Mouse (Mus musculus) lung, postnatal 14 days (tissue): ENCODE results near the gene 3110082J24Rik.

Experiments
- DNase-seq: peaks from one replicate; pipeline ENCODE4 v3.0.0; 2021

The 3110082J24Rik gene

GRCm38 (mm10) chr5:30115718-30116117, 9.8 kb upstream of the 3110082J24Rik start:
- DNase-seq, result no peak

- no peak for DNase-seq
Measured at GRCm38 (mm10) chr5:30114761-30115140, 8.9 kb upstream of the 3110082J24Rik start.

GRCm38 (mm10) chr5:30113881-30114760, 8.2 kb upstream of the 3110082J24Rik start:
- peak; percentile 71 for DNase-seq

- DNase-seq, result no peak
Measured at GRCm38 (mm10) chr5:30112533-30113068, 6.7 kb upstream of the 3110082J24Rik start.

- DNase-seq, result no peak
Measured at GRCm38 (mm10) chr5:30111771-30112170, 5.9 kb upstream of the 3110082J24Rik start.

GRCm38 (mm10) chr5:30111126-30111525, 5.2 kb upstream of the 3110082J24Rik start:
- peak; percentile 13 for DNase-seq

- no peak for DNase-seq
Measured at GRCm38 (mm10) chr5:30110371-30111060, 4.6 kb upstream of the 3110082J24Rik start.

- no peak for DNase-seq
Measured at GRCm38 (mm10) chr5:30109899-30110298, 4.0 kb upstream of the 3110082J24Rik start.

- DNase-seq, result no peak
Measured at GRCm38 (mm10) chr5:30108233-30108632, 2.3 kb upstream of the 3110082J24Rik start.

GRCm38 (mm10) chr5:30107611-30108041, 1.7 kb upstream of the 3110082J24Rik start:
- DNase-seq, result no peak

GRCm38 (mm10) chr5:30107186-30107585, 1.3 kb upstream of the 3110082J24Rik start:
- DNase-seq, result no peak

GRCm38 (mm10) chr5:30106756-30107155, 870 bp upstream of the 3110082J24Rik start:
- DNase-seq, result no peak

- DNase-seq, result peak; percentile 12
Measured at GRCm38 (mm10) chr5:30104841-30105667, 832 bp downstream of the 3110082J24Rik start, which contains the start of gene Garem2. Gene Garem2, plus strand, starts transcription at chr5:30105161.

- peak; percentile 45 for DNase-seq
Measured at GRCm38 (mm10) chr5:30104339-30104738, 1.5 kb downstream of the 3110082J24Rik start.

- no peak for DNase-seq
Measured at GRCm38 (mm10) chr5:30103340-30103739, 2.5 kb downstream of the 3110082J24Rik start.

- no peak for DNase-seq
Measured at GRCm38 (mm10) chr5:30098260-30098659, 7.6 kb downstream of the 3110082J24Rik start.

GRCm38 (mm10) chr5:30095731-30096130, 10.2 kb downstream of the 3110082J24Rik start:
- DNase-seq, result no peak

GRCm38 (mm10) chr5:30094399-30094798, 11.5 kb downstream of the 3110082J24Rik start:
- no peak for DNase-seq

- no peak for DNase-seq
Measured at GRCm38 (mm10) chr5:30092701-30093100, 13.2 kb downstream of the 3110082J24Rik start.

- peak; percentile 73 for DNase-seq
Measured at GRCm38 (mm10) chr5:30072825-30073821, 32.8 kb downstream of the 3110082J24Rik start, which contains the start of gene Tyms. Gene Tyms, minus strand, starts transcription at chr5:30073617.

- no peak for DNase-seq
Measured at GRCm38 (mm10) chr5:30072377-30072776, 33.5 kb downstream of the 3110082J24Rik start.
